20 mouse cellular contexts compared by ENCODE assay signal in the genomic region with DNA sequence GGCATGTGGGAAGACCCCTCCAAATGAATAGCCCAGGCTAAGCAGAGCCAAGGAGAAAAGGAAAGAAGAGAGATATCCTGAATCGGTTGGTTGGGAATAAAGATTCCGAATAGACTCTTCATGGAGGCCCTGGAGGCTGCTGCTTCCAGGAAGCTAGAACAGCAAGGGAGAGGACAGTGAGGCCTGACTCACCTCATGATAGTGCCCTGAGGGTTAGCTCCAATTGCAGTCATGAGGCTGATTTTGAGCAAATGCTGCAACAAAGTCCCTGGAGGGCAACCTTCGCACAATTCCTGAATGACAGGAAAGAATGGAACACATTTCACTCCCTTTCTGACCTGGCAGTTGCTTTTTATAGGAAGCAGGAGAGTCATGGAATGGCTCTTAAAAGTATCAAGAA. TPM values are rescaled to one million over a fixed set of nuclear protein-coding genes. Genes with fewer than 3 reads are reported as not detected.
"Had no signal": no experiment of that assay in that cellular context is flagged by ENCODE, and none has a peak within 500 bp of the region (broad histone marks: within the 10 kb centered on the region; RNA-seq: fewer than 3 reads in every experiment).

No protein-coding gene starts in this region.

- ATAC-seq: lung, postnatal 0 days; midbrain, embryonic 13.5 days; midbrain, embryonic 15.5 days had no signal

- H3K4me2 ChIP-seq: lung, embryonic 15.5 days; midbrain, embryonic 11.5 days; midbrain, embryonic 13.5 days; midbrain, embryonic 15.5 days; neural tube, embryonic 12.5 days; stomach, embryonic 15.5 days had no signal

- H3K4me1 ChIP-seq: lung, embryonic 15.5 days; megakaryocyte, embryonic 14.5 days; midbrain, embryonic 13.5 days; midbrain, embryonic 15.5 days; neural tube, embryonic 12.5 days; stomach, embryonic 15.5 days had no signal

- H3K9me3 ChIP-seq: lung, embryonic 15.5 days; midbrain, embryonic 13.5 days; midbrain, embryonic 15.5 days; neural tube, embryonic 12.5 days; stomach, embryonic 15.5 days had no signal

- H3K36me3 ChIP-seq: lung, embryonic 15.5 days; midbrain, embryonic 13.5 days; midbrain, embryonic 15.5 days; neural tube, embryonic 12.5 days; stomach, embryonic 15.5 days had no signal

- H3K27ac ChIP-seq: lung, embryonic 15.5 days; macrophage; midbrain, embryonic 13.5 days; midbrain, embryonic 15.5 days; neural tube, embryonic 12.5 days; stomach, embryonic 15.5 days; stomach, postnatal 0 days had no signal

- DNase-seq: lung, adult 2 months; lung, postnatal 14 days; lung, postnatal 36 days; right cerebral cortex, postnatal 14 days; thymus, adult 2 months; thymus, postnatal 25 days; thymus, postnatal 4 days had no signal

- H3K4me3 ChIP-seq: lung, embryonic 15.5 days; megakaryocyte, embryonic 14.5 days; midbrain, embryonic 13.5 days; midbrain, embryonic 15.5 days; neural tube, embryonic 12.5 days; stomach, embryonic 15.5 days had no signal

- H3K27me3 ChIP-seq: lung, embryonic 15.5 days; megakaryocyte, embryonic 14.5 days; midbrain, embryonic 13.5 days; midbrain, embryonic 15.5 days; neural tube, embryonic 12.5 days; stomach, embryonic 15.5 days had no signal

- H3K9ac ChIP-seq: lung, embryonic 15.5 days; midbrain, embryonic 13.5 days; midbrain, embryonic 15.5 days; neural tube, embryonic 12.5 days; stomach, embryonic 15.5 days had no signal

RNA-seq across cellular contexts. Expression of a gene that starts 19.7 kb away (rescaled TPM):
- total RNA-seq: megakaryocyte progenitor cell, adult 5-6 weeks; monocyte, adult 5-6 weeks; neutrophil, adult 5-6 weeks had no signal
- polyA plus RNA-seq: macrophage had no signal
